16 mouse cellular contexts compared by ENCODE assay signal in the genomic region with DNA sequence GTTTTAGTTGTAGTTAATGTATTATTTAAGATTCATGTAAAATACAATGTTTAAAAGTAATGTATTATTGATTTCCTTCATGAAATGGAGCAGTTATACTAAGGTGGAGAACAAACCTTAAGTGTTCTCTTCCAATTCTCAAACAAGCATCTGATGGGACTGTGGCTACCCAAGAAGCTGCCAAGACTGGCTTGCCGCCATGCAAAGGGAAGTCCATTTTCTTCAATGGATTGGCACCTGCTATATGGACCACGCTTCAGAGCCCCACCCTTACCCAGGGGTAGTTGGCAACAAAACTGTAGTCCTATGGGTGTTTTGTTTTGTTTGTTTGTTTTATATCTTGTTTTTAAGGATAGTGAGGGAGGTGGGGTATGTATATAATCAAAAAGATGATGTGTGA.
"Had no signal": no experiment of that assay in that cellular context is flagged by ENCODE, and none has a peak within 500 bp of the region (broad histone marks: within the 10 kb centered on the region; RNA-seq: fewer than 3 reads in every experiment).

No protein-coding gene starts in this region.

- DNase-seq: heart, postnatal 10 days; heart, postnatal 14 days; heart, postnatal 36 days; heart, postnatal 4 days; kidney, adult 11 months; kidney, adult 18-20 months; kidney, adult 2 months; kidney, adult 8-10 months; kidney, adult 9 months; kidney, postnatal 10 days; kidney, postnatal 14 days; kidney, postnatal 25 days; kidney, postnatal 36 days; kidney, postnatal 4 days; layer of hippocampus, adult 9-11 months; layer of hippocampus, postnatal 36 days had no signal
